Mouse (Mus musculus) limb, embryonic 14.5 days (tissue): ENCODE results near the gene Cyp2b9. TPM values are rescaled to one million over a fixed set of nuclear protein-coding genes. Genes with fewer than 3 reads are reported as not detected.
"Not testable (repeated sequence)": the region's sequence is repeated elsewhere in the genome, so short reads cannot be mapped to it uniquely, and the experiment has no call there.

Source experiments
- ATAC-seq: fragments of 200-750 bp; cut with Nextera tagmentation; 2 replicates; pipeline ENCODE4 v1.8.0; 2017; ENCODE audit warnings: low read depth, moderate number of reproducible peaks, moderate TSS enrichment; ENCODE audit not compliant: low FRiP score
- DNase-seq: peaks from one replicate; pipeline ENCODE4 v3.0.0-alpha.2; 2015; ENCODE audit warnings: low spot score
- H3K27ac ChIP-seq: fragments of 300-500 bp; sonication (generic); replicated peaks from 2 replicates; pipeline ENCODE4 v1.5.1; 2014; ENCODE audit warnings: low read depth, mild to moderate bottlenecking, low read length, moderate library complexity, mixed read lengths
- H3K27me3 ChIP-seq: fragments of 300-500 bp; sonication (generic); 2 replicates; pipeline ENCODE4 v1.6.1; 2014; ENCODE audit warnings: low read length, mixed read lengths; ENCODE audit not compliant: control insufficient read depth, insufficient read depth
- H3K36me3 ChIP-seq: fragments of 300-500 bp; sonication (generic); 2 replicates; pipeline ENCODE4 v1.6.1; 2014; ENCODE audit warnings: mild to moderate bottlenecking, low read length, moderate library complexity, mixed read lengths; ENCODE audit not compliant: control insufficient read depth, insufficient read depth
- H3K4me1 ChIP-seq: fragments of 300-500 bp; sonication (generic); 2 replicates; pipeline ENCODE4 v1.6.1; 2014; ENCODE audit warnings: antibody characterized with exemption, low read length, mixed read lengths; ENCODE audit not compliant: control insufficient read depth, insufficient read depth
- H3K4me2 ChIP-seq: fragments of 300-500 bp; sonication (generic); replicated peaks from 2 replicates; pipeline ENCODE4 v1.6.1; 2014; ENCODE audit warnings: low read depth, mild to moderate bottlenecking, low read length, moderate library complexity; ENCODE audit not compliant: severe bottlenecking
- H3K4me3 ChIP-seq: fragments of 300-500 bp; sonication (generic); replicated peaks from 2 replicates; pipeline ENCODE4 v1.5.1; 2014; ENCODE audit warnings: low read length
- H3K9ac ChIP-seq: fragments of 300-500 bp; sonication (generic); 2 replicates; pipeline ENCODE4 v1.6.1; 2014; ENCODE audit warnings: mild to moderate bottlenecking, low read depth, low read length, moderate library complexity; ENCODE audit not compliant: severe bottlenecking
- H3K9me3 ChIP-seq: fragments of 300-500 bp; sonication (generic); 2 replicates; pipeline ENCODE4 v1.6.1; 2016; ENCODE audit warnings: low read length; ENCODE audit not compliant: control insufficient read depth
- POLR2A ChIP-seq: fragments of 200-500 bp; IDR thresholded peaks from 2 replicates; pipeline ENCODE4 v1.8.0; 2012; ENCODE audit warnings: inconsistent platforms, mild to moderate bottlenecking, moderate library complexity, borderline replicate concordance; ENCODE audit not compliant: insufficient read depth, insufficient read length; ENCODE audit errors: extremely low read depth
- WGBS: fragments of 180-500 bp; shearing (Covaris S2); extraction: QIAGEN DNeasy Blood & Tissue Kit; methylation state at CpG from one replicate; pipeline ENCODE4 v1.1.7; 2014; 5-methylcytosine and 5-hydroxymethylcytosine counted together
- polyA plus RNA-seq, 2 experiments: library from polyadenylated mRNA; depleted of rRNA in 1 of 2; stranded (reverse) in 1 of 2; unstranded in 1 of 2; fragments of >200 nt; fragmentation: Nextera tagmentation in 1 of 2; extraction: Ambion mirVana in 1 of 2; gene quantifications; 2 replicates each; pipeline versions ENCODE4 v1.2.1 to v1.2.3; 2012 to 2014

Gene Cyp2b9
- not detected in 2 replicates for polyA plus RNA-seq (2012; rRNA removed)
- not detected in 2 replicates for polyA plus RNA-seq (2014; fragmentation: Nextera tagmentation; extraction: Ambion mirVana)

DNA sequence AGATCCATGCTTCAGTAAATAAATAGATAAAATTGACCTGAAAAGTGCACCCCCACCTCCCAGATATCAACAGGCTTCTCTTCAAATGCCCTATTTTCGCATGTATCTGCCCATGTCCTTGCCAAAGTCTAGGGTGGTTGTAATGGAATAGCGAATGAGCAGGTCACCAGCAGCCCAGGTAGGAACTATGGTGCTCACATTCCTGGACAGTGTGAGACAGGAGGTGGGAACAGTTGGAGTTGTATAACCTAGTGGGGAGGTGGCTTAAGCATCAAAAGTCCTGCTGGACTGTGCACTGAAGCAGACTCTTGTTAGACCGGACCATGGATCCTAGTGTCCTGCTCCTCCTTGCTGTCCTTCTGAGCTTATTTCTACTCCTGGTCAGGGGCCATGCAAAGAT, at the start of gene Cyp2b9:
TSS of gene Cyp2b9 (plus strand) at position 301 of the 400 bp plus-strand sequence.
- 74% methylated on average over 2 of the region's 3 CpGs for WGBS
- ATAC-seq, H3K27me3 ChIP-seq, H3K4me1 ChIP-seq, DNase-seq, H3K9me3 ChIP-seq, H3K9ac ChIP-seq, H3K4me3 ChIP-seq, H3K4me2 ChIP-seq, H3K27ac ChIP-seq, H3K36me3 ChIP-seq: not testable (repeated sequence)

GRCm38 (mm10) chr7:26139623-26140022, 33.6 kb upstream of the Cyp2b9 start:
- not testable (repeated sequence) for ATAC-seq, H3K4me1 ChIP-seq, H3K27me3 ChIP-seq, H3K9ac ChIP-seq, DNase-seq, H3K4me3 ChIP-seq, H3K4me2 ChIP-seq, H3K36me3 ChIP-seq, H3K9me3 ChIP-seq, H3K27ac ChIP-seq
- no CpG with 5 or more reads among the region's 2 CpGs for WGBS

- H3K9me3 ChIP-seq, H3K4me3 ChIP-seq, H3K36me3 ChIP-seq, DNase-seq, H3K27ac ChIP-seq, ATAC-seq, H3K27me3 ChIP-seq, H3K4me1 ChIP-seq, H3K9ac ChIP-seq, H3K4me2 ChIP-seq: not testable (repeated sequence)
- 80% methylated on average over 1 of the region's 3 CpGs for WGBS
Measured at GRCm38 (mm10) chr7:26143657-26144056, 29.6 kb upstream of the Cyp2b9 start.

- not testable (repeated sequence) for H3K36me3 ChIP-seq
Measured at GRCm38 (mm10) chr7:26168765-26169536, 4.3 kb upstream of the Cyp2b9 start.

DNA sequence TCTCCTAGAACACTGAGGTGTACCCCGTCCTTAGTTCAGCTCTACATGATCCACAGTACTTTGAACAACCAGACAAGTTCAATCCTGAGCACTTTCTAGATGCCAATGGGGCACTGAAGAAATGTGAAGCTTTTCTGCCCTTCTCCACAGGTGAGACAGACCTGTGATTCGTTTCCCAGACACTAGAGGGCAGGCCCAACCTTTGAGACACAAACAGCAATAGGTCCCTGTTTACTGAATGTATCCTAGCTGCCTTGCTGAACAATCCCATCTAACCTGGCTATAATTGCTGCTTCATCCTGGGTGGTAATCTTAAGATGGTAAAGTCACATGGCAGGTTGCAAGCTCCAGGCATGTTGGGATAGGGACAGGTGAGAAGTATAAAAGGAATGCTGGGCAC, 27.9 kb downstream of the Cyp2b9 start:
- no peak for ATAC-seq
- TF ChIP-seq POLR2A = no peak
- Histone ChIP-seq H3K27me3 (no peaks in the 10 kb centered on the region), H3K4me1 (no peaks in the 10 kb centered on the region), H3K36me3 (no peaks in the 10 kb centered on the region), H3K9ac (no peak overlapping the region), H3K9me3 (no peaks in the 10 kb centered on the region), H3K4me2 (no peak overlapping the region), H3K4me3 (no peak overlapping the region), H3K27ac (no peak overlapping the region)
- 27% methylated on average over 2 of the region's 2 CpGs for WGBS
- DNase-seq = no peak

More at GRCm38 (mm10) chr7:26168765-26169536, 4.3 kb upstream of the Cyp2b9 start:
- not testable (repeated sequence) for H3K9ac ChIP-seq, H3K27ac ChIP-seq, H3K27me3 ChIP-seq, H3K4me1 ChIP-seq, DNase-seq, H3K4me2 ChIP-seq, ATAC-seq, H3K9me3 ChIP-seq, H3K4me3 ChIP-seq
- WGBS = 82% methylated on average over 2 of the region's 3 CpGs

DNA sequence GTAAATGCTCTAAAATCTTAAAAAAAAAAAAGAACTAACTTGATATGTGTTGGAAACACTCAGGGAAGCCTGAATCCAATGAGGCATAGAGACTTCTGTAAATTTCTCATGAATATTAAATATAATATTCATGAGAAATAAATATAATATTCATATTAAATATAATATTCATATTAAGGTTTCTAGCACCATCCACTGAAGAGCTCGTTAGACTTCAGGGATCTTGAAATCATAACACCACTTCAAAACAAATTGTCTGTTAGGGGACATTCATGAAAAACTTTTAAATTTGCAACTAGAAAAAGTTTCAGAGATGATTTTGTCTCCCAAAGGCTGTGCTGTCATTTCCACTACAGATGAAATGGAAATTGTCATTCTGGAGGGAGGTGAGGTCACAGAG, 86.8 kb downstream of the Cyp2b9 start, which contains the start of gene Vmn1r184:
TSS of gene Vmn1r184 (plus strand) at position 301 of the 400 bp plus-strand sequence.
- not testable (repeated sequence) for H3K27me3 ChIP-seq, H3K9me3 ChIP-seq, H3K4me2 ChIP-seq, H3K27ac ChIP-seq, H3K9ac ChIP-seq, H3K4me3 ChIP-seq, H3K36me3 ChIP-seq, H3K4me1 ChIP-seq, ATAC-seq, DNase-seq
- WGBS = 80% methylated on average over 1 of the region's 1 CpGs

Other genes starting within 250 kb of the Cyp2b9 start
- not detected in 2 replicates for gene Cyp2b13, start 111.9 kb upstream of the Cyp2b9 start, polyA plus RNA-seq (2012; rRNA removed)
- not detected in 2 replicates for gene Cyp2b13, start 111.9 kb upstream of the Cyp2b9 start, polyA plus RNA-seq (2014; fragmentation: Nextera tagmentation; extraction: Ambion mirVana)
- gene Vmn1r184, start 86.9 kb downstream of the Cyp2b9 start, polyA plus RNA-seq (2012; rRNA removed) = not detected in 2 replicates
- not detected in 2 replicates for gene Vmn1r184, start 86.9 kb downstream of the Cyp2b9 start, polyA plus RNA-seq (2014; fragmentation: Nextera tagmentation; extraction: Ambion mirVana)
- not detected in 2 replicates for gene Cyp2a4, start 133.8 kb downstream of the Cyp2b9 start, polyA plus RNA-seq (2012; rRNA removed)
- gene Cyp2a4, start 133.8 kb downstream of the Cyp2b9 start, polyA plus RNA-seq (2014; fragmentation: Nextera tagmentation; extraction: Ambion mirVana) = not detected in 2 replicates
- not detected in 2 replicates for gene Nlrp9c, start 230.3 kb downstream of the Cyp2b9 start, polyA plus RNA-seq (2012; rRNA removed)
- not detected in 2 replicates for gene Nlrp9c, start 230.3 kb downstream of the Cyp2b9 start, polyA plus RNA-seq (2014; fragmentation: Nextera tagmentation; extraction: Ambion mirVana)